Mouse (Mus musculus): Measurements from ENCODE around the gene Arl10. TPM values are rescaled to one million over a fixed set of nuclear protein-coding genes. Genes with fewer than 3 reads are reported as not detected.
"Not testable (repeated sequence)": the region's sequence is repeated elsewhere in the genome, so short reads cannot be mapped to it uniquely, and the experiment has no call there.

Arl10 gene
- polyA plus RNA-seq, 1 experiment from 2014 or later = 29.7 TPM

DNA sequence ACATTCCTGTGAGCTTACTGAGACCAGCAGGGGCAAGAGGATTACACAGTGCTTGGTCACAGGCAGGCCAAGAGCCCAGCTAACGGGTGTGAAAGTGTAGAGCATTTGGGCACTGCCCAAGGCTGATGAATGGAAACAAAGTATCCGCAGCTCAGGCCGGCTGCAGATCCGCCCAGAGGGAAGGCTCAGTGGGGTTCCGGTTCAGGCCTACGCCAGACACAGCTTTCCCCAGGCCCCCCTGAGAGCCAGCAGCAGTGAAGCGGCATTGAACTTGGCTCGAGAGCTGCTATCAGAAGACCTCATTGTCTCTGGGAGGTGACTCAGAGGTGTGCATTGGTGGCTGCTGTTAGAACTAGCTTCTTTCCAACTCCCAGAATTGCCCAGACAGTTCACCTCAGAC is 33.9 kb downstream of the Arl10 start:
- no peaks in the 10 kb centered on the region for H3K36me3 ChIP-seq
- 10% methylated on average over 8 of the region's 8 CpGs for WGBS
- no peak overlapping the region for H3K27ac ChIP-seq (replicated peaks)
- no peak for DNase-seq (ENCODE audit: low spot score)
- H3K27me3 ChIP-seq (ENCODE audit: low read depth, poor library complexity, severe bottlenecking) = peaks cover 65% of the 10 kb centered on the region
- no peaks in the 10 kb centered on the region for H3K9me3 ChIP-seq (replicated peaks)
- no peak overlapping the region for H3K4me3 ChIP-seq
- peaks cover 38% of the 10 kb centered on the region for H3K4me1 ChIP-seq

GRCm38 (mm10) chr13:54609301-54609700 is 34.5 kb downstream of the Arl10 start:
- DNase-seq (ENCODE audit: low spot score) = no peak
- Histone ChIP-seq H3K27me3 (ENCODE audit: low read depth, poor library complexity, severe bottlenecking) (peaks cover 64% of the 10 kb centered on the region), H3K36me3 (no peaks in the 10 kb centered on the region), H3K4me1 (peaks cover 32% of the 10 kb centered on the region), H3K4me3 (no peak overlapping the region), H3K9me3 (replicated peaks) (no peaks in the 10 kb centered on the region), H3K27ac (replicated peaks) (no peak overlapping the region)
- 19% methylated on average over 1 of the region's 1 CpGs for WGBS

GRCm38 (mm10) chr13:54610613-54610971 is 35.8 kb downstream of the Arl10 start:
- Histone ChIP-seq H3K4me1 (peaks cover 28% of the 10 kb centered on the region), H3K36me3 (no peaks in the 10 kb centered on the region), H3K27me3 (ENCODE audit: low read depth, poor library complexity, severe bottlenecking) (peaks cover 51% of the 10 kb centered on the region), H3K9me3 (replicated peaks) (no peaks in the 10 kb centered on the region), H3K27ac (replicated peaks) (peak overlapping the region; percentile 61), H3K4me3 (peak overlapping the region; percentile 65)
- no peak for DNase-seq (ENCODE audit: low spot score)
- 4% methylated on average over 13 of the region's 13 CpGs for WGBS

- no peaks in the 10 kb centered on the region for H3K36me3 ChIP-seq
- H3K9me3 ChIP-seq (replicated peaks) = no peaks in the 10 kb centered on the region
- H3K4me1 ChIP-seq = peaks cover 28% of the 10 kb centered on the region
- WGBS = under 1% methylated on average over 66 of the region's 66 CpGs
- H3K4me3 ChIP-seq = peak within 1 kb of the TSS; percentile 65
- H3K27me3 ChIP-seq (ENCODE audit: low read depth, poor library complexity, severe bottlenecking) = peaks cover 45% of the 10 kb centered on the region
- peak; percentile 85 for DNase-seq (ENCODE audit: low spot score)
- peak within 1 kb of the TSS; percentile 61 for H3K27ac ChIP-seq (replicated peaks)
Measured at GRCm38 (mm10) chr13:54610972-54611754, 36.3 kb downstream of the Arl10 start, which contains the start of gene Cltb. Cltb (minus strand) TSS chr13:54611344.

DNA sequence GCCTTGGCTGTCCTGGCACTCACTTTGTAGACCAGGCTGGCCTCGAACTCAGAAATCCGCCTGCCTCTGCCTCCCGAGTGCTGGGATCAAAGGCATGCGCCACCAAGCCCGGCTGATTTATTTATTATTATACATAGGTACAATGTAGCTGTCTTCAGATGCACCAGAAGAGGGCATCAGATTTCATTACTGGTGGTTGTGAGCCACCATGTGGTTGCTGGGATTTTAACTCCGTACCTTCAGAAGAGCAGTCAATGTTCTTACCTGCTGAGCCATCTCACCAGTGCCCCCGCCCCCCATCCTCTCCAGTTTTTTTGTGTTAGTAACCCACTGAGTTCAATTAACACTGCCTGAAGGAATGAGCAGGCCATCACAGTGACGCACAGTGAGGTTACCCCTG is 38.3 kb downstream of the Arl10 start:
- H3K9me3 ChIP-seq (replicated peaks); DNase-seq (ENCODE audit: low spot score); H3K4me3 ChIP-seq; H3K27ac ChIP-seq (replicated peaks); H3K36me3 ChIP-seq: not testable (repeated sequence)
- WGBS = 90% methylated on average over 8 of the region's 8 CpGs
- Histone ChIP-seq H3K4me1 (peaks cover 28% of the 10 kb centered on the region), H3K27me3 (ENCODE audit: low read depth, poor library complexity, severe bottlenecking) (peaks cover 29% of the 10 kb centered on the region)

- H3K4me1 ChIP-seq = peaks cover 5% of the 10 kb centered on the region
- H3K9me3 ChIP-seq (replicated peaks) = no peaks in the 10 kb centered on the region
- H3K27me3 ChIP-seq (ENCODE audit: low read depth, poor library complexity, severe bottlenecking) = no peaks in the 10 kb centered on the region
- no peak for DNase-seq (ENCODE audit: low spot score)
- 83% methylated on average over 8 of the region's 8 CpGs for whole genome bisulfite sequencing
- no peak overlapping the region for H3K4me3 ChIP-seq
- no peak overlapping the region for H3K27ac ChIP-seq (replicated peaks)
- H3K36me3 ChIP-seq = no peaks in the 10 kb centered on the region
Measured at GRCm38 (mm10) chr13:54616307-54616706, 41.5 kb downstream of the Arl10 start.

DNA sequence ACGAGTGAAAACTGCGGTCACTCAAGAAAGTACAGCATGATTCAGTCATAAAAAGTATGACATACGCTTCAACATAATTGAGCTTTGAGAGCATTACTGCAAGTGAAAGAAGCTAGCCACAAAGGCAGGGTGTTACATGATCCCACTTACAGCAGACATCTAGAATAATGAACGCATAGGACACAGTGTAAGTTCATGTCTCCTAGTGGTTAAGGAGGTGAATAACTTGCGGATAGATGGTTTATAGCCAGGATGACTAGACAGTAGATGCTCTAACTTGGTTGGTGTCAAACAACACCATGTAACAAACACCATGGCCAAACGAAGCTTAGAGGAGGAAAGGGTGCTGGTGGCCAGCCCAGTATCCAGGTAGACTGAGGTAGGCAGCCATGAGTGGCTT is 42.2 kb downstream of the Arl10 start:
- 75% methylated on average over 6 of the region's 6 CpGs for WGBS
- Histone ChIP-seq H3K27ac (replicated peaks) (no peak overlapping the region), H3K4me3 (no peak overlapping the region), H3K27me3 (ENCODE audit: low read depth, poor library complexity, severe bottlenecking) (no peaks in the 10 kb centered on the region), H3K36me3 (no peaks in the 10 kb centered on the region), H3K9me3 (replicated peaks) (no peaks in the 10 kb centered on the region), H3K4me1 (no peaks in the 10 kb centered on the region)
- DNase-seq (ENCODE audit: low spot score) = no peak

- peaks cover 19% of the 10 kb centered on the region for H3K36me3 ChIP-seq
- WGBS = 12% methylated on average over 44 of the region's 44 CpGs
- peak; percentile 99 for DNase-seq (ENCODE audit: low spot score)
- H3K27me3 ChIP-seq (ENCODE audit: low read depth, poor library complexity, severe bottlenecking) = no peaks in the 10 kb centered on the region
- peaks cover 24% of the 10 kb centered on the region for H3K4me1 ChIP-seq
- no peaks in the 10 kb centered on the region for H3K9me3 ChIP-seq (replicated peaks)
- H3K4me3 ChIP-seq = peak within 1 kb of the TSS; percentile 97
- peak within 1 kb of the TSS; percentile 98 for H3K27ac ChIP-seq (replicated peaks)
Measured at GRCm38 (mm10) chr13:54621155-54621932, 46.5 kb downstream of the Arl10 start, which contains the start of gene Faf2. Faf2 (plus strand) TSS chr13:54621784.

DNA sequence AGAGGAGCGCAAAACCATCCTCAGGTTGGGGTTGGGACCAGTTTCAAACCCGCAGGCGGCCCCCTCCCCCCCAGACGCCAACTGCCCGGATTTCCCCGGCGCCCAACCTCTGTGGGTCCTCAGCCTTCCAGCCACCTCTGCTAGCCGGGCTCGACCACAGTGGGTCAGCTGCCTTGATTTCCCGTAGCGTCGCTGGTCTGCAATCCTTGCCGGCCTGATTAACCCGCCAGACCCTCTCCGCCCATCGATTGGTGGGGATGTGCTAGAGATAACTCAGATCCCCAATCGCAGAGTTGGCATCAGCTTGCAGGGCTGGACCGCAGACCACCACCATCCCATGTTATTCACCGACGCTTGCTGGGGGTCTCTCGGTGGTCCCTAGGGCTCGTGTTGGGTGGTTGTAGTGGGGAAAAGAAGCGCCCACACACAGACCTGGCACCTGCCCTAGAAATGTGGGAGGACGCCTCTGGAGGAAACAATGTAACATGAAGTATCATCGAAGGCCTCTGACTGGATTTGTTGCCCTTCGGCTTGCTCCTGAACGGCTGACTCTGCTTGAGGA is 47.2 kb downstream of the Arl10 start:
- peaks cover 25% of the 10 kb centered on the region for H3K36me3 ChIP-seq
- 3% methylated on average over 27 of the region's 27 CpGs for WGBS
- H3K4me3 ChIP-seq = peak overlapping the region; percentile 97
- H3K27ac ChIP-seq (replicated peaks) = peak overlapping the region; percentile 98
- H3K27me3 ChIP-seq (ENCODE audit: low read depth, poor library complexity, severe bottlenecking) = no peaks in the 10 kb centered on the region
- peaks cover 24% of the 10 kb centered on the region for H3K4me1 ChIP-seq
- no peak for DNase-seq (ENCODE audit: low spot score)
- H3K9me3 ChIP-seq (replicated peaks) = no peaks in the 10 kb centered on the region

- no peaks in the 10 kb centered on the region for H3K27me3 ChIP-seq (ENCODE audit: low read depth, poor library complexity, severe bottlenecking)
- H3K27ac ChIP-seq (replicated peaks) = no peak overlapping the region
- H3K36me3 ChIP-seq = peaks cover 73% of the 10 kb centered on the region
- 0 out of 2 replicates have a peak, but pooled peaks cover 5% of the 10 kb centered on the region for H3K4me1 ChIP-seq
- WGBS = 89% methylated on average over 4 of the region's 4 CpGs
- no peak for DNase-seq (ENCODE audit: low spot score)
- no peak overlapping the region for H3K4me3 ChIP-seq
- H3K9me3 ChIP-seq (replicated peaks) = no peaks in the 10 kb centered on the region
Measured at GRCm38 (mm10) chr13:54629128-54629527, 54.3 kb downstream of the Arl10 start.

All from midbrain, embryonic 10.5 days (tissue).